Mouse (Mus musculus): ENCODE data around the gene Ptpn21.
A peak's percentile ranks its signal among the peaks of the same experiment; 100 is the strongest.

The Ptpn21 gene

DNA sequence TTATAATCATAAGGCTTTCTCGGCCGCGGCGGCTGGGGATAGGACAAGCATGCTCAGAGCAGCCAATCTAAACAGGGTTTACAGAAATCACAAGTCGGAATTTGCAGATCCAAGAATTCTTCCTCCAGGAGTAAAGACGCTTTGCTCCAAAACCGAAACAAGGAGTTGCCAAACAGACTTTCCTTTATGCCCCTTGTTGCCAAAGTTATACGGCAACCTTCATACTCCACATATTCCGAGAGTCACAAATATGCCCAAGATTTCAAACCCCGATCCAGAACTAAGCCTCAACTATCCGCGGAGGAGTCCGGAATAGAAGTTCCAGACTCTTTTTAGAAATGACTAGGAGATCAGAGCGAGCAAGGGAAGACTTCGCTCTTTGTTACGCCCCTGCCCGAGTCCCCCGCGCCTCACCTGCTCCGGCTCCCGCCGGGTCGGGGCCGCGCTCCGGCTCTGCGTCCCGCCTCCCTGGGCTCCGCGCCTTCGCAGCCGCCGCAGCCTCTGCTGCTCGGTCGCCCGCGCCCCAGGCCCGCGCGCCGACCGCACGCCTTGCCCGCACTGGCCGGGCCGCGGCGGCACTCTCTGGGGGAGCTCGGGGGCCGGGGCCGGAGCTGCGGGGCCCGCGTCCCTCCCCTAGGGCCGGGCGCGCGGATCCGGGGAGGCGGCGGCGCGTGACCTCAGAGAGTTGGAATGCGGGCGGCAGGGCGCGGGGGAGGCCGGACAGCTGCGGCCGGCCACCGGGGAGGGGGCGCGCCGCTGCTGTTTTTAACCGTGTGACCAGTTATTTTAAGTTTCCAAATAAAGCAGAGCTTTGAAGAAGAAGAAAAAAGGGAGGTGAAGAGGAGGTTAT lies at the start of gene Ptpn21:
Gene Ptpn21 (minus strand): TSS at position 455 of the 850 bp plus-strand sequence.
- no peak for DNase-seq

GRCm38 (mm10) chr12:98784251-98784650 lies 47.0 kb upstream of the Ptpn21 start:
- DNase-seq: no peak

GRCm38 (mm10) chr12:98779148-98779547 lies 41.9 kb upstream of the Ptpn21 start:
- DNase-seq: peak; percentile 40

- no peak for DNase-seq
Measured at GRCm38 (mm10) chr12:98777509-98777908, 40.3 kb upstream of the Ptpn21 start.

DNA sequence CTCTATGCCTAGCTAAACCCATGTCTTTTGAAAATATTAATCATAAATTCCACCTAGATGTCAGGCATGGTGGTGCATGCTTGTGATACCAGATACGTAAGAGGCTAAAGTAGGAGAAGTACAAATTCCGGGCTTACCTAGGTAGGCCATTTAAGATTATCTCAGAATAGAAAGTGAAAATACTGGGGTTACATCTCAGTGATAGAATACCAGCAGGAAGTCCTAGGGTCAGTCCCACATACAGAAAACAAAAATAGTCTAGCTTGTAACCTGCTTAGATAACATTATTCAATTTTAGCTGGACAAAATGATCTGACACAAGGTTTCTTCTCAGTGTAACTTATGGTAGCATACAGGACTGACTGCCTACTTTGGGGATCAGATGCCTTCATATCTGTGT lies 29.0 kb upstream of the Ptpn21 start:
- DNase-seq: no peak

DNA sequence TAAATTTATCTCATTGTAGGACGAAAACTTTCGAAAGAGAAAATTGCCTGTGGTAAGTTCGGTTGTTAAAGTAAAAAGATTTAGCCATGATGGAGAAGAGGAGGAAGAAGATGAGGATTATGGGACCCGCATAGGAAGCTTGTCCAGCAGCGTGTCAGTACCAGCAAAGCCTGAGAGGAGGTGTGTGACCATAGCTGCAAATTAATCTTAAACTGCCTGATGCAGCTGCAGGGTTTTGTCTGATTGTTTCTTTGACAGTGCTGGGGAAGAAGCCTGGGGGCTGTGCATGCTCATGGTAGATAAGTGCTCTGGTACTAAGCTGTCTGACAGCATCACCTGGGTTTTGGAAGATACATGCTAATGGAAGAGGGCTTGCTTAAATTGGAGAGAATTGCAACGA lies 22.5 kb upstream of the Ptpn21 start:
- no peak for DNase-seq

DNA sequence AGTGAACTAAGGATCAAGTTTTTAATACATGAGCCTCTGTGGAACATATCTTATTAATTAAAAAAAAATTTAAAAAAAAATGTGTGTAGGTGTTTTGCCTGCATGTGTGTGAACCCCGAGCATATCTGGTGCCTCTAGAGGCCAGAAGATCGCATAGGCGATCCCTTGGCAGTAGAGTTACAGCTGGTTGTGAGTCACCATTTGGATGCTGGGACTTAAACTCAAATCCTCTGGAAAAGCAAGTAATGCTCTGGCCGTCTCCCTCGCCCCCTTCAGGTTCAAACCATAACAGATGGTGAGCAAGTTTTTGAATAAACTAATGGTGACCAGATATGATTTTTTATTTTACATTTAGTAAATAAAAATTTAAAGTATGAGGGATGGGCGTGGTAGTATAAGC lies 20.4 kb upstream of the Ptpn21 start:
- no peak for DNase-seq

DNA sequence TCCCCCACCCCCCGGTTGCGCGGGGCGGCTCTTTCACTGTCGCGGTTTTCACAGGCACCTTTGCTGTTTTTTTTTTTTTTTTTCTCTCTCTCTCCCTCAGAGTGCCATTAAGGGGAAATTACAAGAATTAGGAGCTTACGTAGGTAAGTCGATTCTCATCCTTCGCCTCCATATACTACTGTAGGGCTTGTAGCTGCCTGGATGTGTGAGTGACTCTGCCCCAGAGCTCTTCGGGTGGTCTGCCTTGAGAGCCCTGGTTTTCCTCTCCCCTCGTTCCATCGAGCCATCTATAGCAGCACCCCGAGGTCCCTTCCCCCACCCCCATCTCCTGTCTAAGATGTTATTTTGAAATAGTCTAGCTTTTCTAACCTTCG lies 10.2 kb upstream of the Ptpn21 start:
- no peak for DNase-seq

- peak; percentile 93 for DNase-seq
Measured at GRCm38 (mm10) chr12:98746746-98747379, 9.7 kb upstream of the Ptpn21 start, which contains the start of gene Zc3h14. Gene Zc3h14, plus strand, starts transcription at chr12:98746964.

- peak; percentile 51 for DNase-seq
Measured at GRCm38 (mm10) chr12:98746131-98746530, 8.9 kb upstream of the Ptpn21 start.

DNA sequence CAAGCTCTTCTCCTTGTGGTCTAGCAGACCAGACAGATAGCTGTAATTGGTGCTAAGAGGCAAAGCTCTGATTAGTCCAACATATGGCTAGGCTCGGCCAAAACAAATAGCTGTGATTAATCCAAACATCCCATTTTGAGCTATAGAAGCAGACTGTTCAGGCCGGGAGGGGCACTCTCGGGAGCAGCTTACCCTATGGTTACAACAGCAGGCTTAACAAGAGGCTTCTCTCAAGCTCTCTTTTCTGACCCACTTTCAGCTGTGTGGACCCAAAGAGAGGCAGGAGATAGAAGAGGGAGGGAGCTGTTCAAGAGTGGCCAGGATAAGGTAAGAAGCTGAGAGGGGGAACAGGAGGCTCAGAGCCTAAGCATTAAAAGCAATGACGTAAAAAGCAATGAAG lies 8.4 kb upstream of the Ptpn21 start:
- DNase-seq: no peak

DNA sequence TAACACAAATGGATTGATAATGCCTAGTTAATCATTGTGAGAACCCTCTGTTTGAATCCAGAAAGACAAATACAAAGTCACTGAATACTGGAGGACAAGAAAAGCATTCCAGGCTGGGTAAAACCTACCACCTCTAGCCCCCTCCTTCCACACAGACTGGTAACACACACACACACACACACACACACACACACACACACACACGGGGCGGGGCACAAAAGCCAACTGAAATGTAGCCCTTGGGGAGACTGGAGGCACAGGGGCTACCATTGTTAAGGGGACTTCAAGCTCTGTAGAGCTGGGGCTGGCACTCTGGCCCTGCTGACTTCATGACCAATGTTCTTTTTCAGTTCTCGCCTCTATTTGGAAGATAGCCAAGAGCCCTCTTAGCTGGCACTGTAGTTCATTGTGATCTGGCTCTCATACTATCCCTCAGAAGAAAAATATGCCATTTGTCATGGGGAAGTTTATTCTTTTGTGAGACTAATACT lies 3.9 kb upstream of the Ptpn21 start:
- peak; percentile 29 for DNase-seq

- DNase-seq: no peak
Measured at GRCm38 (mm10) chr12:98737801-98738350, 671 bp upstream of the Ptpn21 start.

GRCm38 (mm10) chr12:98734880-98735801 lies 2.1 kb downstream of the Ptpn21 start:
- no peak for DNase-seq

GRCm38 (mm10) chr12:98734246-98734879 lies 2.8 kb downstream of the Ptpn21 start:
- DNase-seq: peak; percentile 75

DNA sequence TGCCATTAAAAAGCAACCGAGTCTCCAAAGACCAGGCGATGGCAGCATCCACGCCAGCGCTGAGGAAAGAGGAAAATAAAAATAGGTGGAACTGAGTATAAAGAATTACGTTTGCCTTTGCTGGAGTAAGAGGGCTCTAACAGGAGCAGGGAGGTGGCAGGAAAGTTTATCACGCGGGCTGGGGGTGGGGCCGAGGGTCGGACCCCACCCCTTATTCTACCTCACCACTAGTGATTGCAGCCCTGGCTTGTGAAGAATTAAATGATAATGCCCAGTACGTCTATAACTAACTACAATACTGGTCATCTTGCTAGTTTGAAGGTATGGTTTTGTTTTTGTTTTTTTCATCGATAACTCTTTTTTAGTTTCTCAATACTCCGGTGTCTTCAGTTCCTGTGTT lies 3.4 kb downstream of the Ptpn21 start:
- DNase-seq: no peak

DNA sequence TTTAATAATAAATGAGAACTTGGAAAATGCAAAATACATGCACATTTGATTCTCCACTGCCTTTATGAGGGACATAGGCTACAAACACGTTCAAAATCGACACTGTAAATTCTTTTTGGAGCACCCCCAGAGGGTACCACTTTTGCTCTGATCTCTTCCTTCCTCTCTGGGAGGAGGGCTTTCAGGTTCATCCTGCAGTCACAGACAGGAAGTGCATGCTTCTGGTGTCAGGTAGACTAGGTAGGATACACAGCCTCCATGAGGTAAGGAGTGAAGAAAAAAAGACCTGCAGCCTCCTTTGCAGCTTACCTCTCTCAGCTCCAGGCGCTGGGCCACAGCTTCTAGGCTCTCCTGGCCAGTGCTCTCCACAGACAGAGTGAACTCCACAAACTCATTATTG lies 4.0 kb downstream of the Ptpn21 start:
- DNase-seq: no peak

GRCm38 (mm10) chr12:98730682-98731081 lies 6.5 kb downstream of the Ptpn21 start:
- no peak for DNase-seq

DNA sequence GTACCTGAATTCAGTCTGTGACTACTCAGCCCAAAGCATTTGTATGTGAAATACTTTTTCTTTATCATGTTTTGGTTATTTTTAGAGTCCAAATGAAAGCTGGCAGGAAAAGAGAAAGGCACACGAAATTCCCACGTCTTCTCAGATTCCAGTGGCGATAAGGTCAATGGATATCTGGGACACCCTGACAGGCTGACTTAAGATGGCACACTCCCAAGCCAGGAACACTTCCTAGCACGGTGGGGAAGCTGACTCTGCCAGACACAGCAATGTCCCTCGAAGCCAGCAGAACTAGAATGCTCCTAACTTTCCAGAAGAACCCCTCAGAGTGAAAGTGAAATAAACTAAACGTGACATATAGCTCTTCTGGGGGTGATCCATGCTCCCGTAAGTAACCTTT lies 10.0 kb downstream of the Ptpn21 start:
- no peak for DNase-seq

- DNase-seq: no peak
Measured at GRCm38 (mm10) chr12:98726078-98726477, 11.1 kb downstream of the Ptpn21 start.

DNA sequence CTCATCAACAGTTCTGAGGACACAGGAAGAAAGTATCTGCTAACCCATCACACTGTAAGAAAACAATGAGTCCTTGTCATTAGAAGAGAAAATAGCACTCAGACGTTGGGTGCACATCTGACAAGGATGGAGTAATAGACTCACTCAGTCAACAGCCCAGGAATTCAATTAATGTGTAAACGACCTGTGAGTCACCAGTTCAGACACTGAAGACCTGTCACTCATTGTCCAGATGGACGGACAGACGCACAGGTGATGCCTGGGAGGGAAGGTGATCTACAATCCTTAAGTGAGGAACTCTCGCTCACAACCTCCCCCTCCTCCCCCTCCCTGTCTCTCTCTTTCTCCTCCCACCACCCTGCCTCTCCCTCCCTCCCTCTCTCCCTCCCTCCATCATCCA lies 12.2 kb downstream of the Ptpn21 start:
- DNase-seq: no peak

DNA sequence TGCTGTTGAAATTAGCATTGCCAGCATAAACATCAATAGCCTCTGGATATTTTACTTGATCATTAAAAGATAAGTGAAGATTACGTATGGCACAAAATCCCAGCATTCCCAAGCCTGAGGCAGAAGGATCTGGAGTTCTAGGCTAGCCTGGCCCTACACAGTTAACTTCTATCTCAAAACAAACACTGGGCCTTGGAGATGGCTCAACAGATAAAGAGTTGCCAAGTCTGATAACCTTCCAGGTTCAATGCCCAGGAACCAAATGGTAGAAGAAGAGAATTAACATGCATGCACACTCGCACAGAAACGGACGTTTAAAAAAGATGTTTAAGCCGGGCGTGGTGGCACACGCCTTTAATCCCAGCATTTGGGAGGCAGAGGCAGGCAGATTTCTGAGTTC lies 13.0 kb downstream of the Ptpn21 start:
- DNase-seq: no peak
